Mouse (Mus musculus): ENCODE results near the gene CN725425. TPM values are rescaled to one million over a fixed set of nuclear protein-coding genes. Genes with fewer than 3 reads are reported as not detected.

CN725425 gene
- under 1 TPM in 1 of 2 experiments, not detected in 1; 0.43 TPM for polyA plus RNA-seq (2017; shearing (Covaris generic))

GRCm38 (mm10) chr15:91199256-91199905, at the start of gene CN725425:
Gene CN725425 (plus strand): TSS chr15:91199494.

GRCm38 (mm10) chr15:91191412-91192222, 7.7 kb upstream of the CN725425 start, which contains the start of gene Abcd2:
Gene Abcd2 (minus strand): TSS chr15:91191799.

Other genes with a start within 250 kb of the CN725425 start
- under 1 TPM; 0.23 TPM for gene Kif21a, start 149.5 kb upstream of the CN725425 start, polyA plus RNA-seq (2017; shearing (Covaris generic))
- gene Abcd2, start 7.7 kb upstream of the CN725425 start, polyA plus RNA-seq (2017; shearing (Covaris generic)) = under 1 TPM; 0.11 to 0.95 TPM

All from inflammation-experienced regulatory T-cells (primary cell).